Mouse (Mus musculus) heart, adult 2 months (tissue): ENCODE results near the gene Crb1. TPM values are rescaled to one million over a fixed set of nuclear protein-coding genes. Genes with fewer than 3 reads are reported as not detected.

Experiments
- DNase-seq, 2 experiments: peaks; one replicate each; pipeline ENCODE4 v3.0.0; 2021
- H3K27ac ChIP-seq: fragments of 200-600 bp; 2 replicates; pipeline ENCODE4 v1.8.1; 2022
- H3K27me3 ChIP-seq: fragments of 200-500 bp; 2 replicates; pipeline ENCODE4 v1.6.1; 2012; ENCODE audit warnings: mild to moderate bottlenecking, low read length, inconsistent platforms, mixed read lengths; ENCODE audit not compliant: control insufficient read depth, insufficient read depth
- H3K36me3 ChIP-seq: fragments of 200-500 bp; 2 replicates; pipeline ENCODE4 v1.6.1; 2012; ENCODE audit warnings: low read length, inconsistent platforms; ENCODE audit not compliant: control insufficient read depth, insufficient read depth
- H3K4me1 ChIP-seq: fragments of 200-500 bp; 2 replicates; pipeline ENCODE4 v1.6.1; 2011; ENCODE audit warnings: low read length; ENCODE audit not compliant: control insufficient read depth, insufficient read depth
- H3K4me3 ChIP-seq: fragments of 200-600 bp; 2 replicates; pipeline ENCODE4 v1.8.1; 2022
- H3K79me2 ChIP-seq: fragments of 200-500 bp; replicated peaks from 2 replicates; pipeline ENCODE4 v1.6.1; 2012; ENCODE audit warnings: mild to moderate bottlenecking, inconsistent platforms, low read length, moderate library complexity, mixed read lengths; ENCODE audit not compliant: control insufficient read depth, insufficient read depth
- H3K9ac ChIP-seq: fragments of 200-500 bp; 2 replicates; pipeline ENCODE4 v1.6.1; 2012; ENCODE audit warnings: low read depth, mild to moderate bottlenecking, control low read depth, inconsistent platforms, low read length, mixed read lengths
- CTCF ChIP-seq: fragments of 200-600 bp; IDR thresholded peaks from 2 replicates; pipeline ENCODE4 v1.8.1; 2022; ENCODE audit warnings: antibody characterized with exemption, mild to moderate bottlenecking, moderate library complexity
- EP300 ChIP-seq: fragments of 200-500 bp; IDR thresholded peaks from 2 replicates; pipeline ENCODE4 v1.6.1; 2011; ENCODE audit warnings: low read depth, low read length, control low read depth; ENCODE audit not compliant: insufficient read depth
- POLR2A ChIP-seq: fragments of 200-500 bp; IDR thresholded peaks from 2 replicates; pipeline ENCODE4 v1.6.1; 2011; ENCODE audit warnings: mild to moderate bottlenecking, low read depth, low read length, control low read depth; ENCODE audit not compliant: insufficient read depth
- WGBS: fragments of 180-500 bp; shearing (Covaris S2); methylation state at CpG from one replicate; pipeline ENCODE4 v1.1.7; 2018; 5-methylcytosine and 5-hydroxymethylcytosine counted together
- intact Hi-C: fragments of 180-260 bp; cut with DNase I; formaldehyde crosslinking; loops from one replicate; pipeline ENCODE4 v1.15.1; 2025
- polyA plus RNA-seq: library from polyadenylated mRNA; depleted of rRNA; stranded (reverse); fragments of >200 nt; gene quantifications from 2 replicates; pipeline ENCODE4 v1.2.3, GENCODE M21; 2012; rRNA removed
- total RNA-seq, 2 experiments: library from RNA; stranded (reverse); gene quantifications; 2 replicates each; pipeline ENCODE4 v1.2.3; 2021

The Crb1 gene
- total and polyA plus RNA-seq, 3 experiments = 0.10 to 1.4 (median 0.41) TPM

DNA sequence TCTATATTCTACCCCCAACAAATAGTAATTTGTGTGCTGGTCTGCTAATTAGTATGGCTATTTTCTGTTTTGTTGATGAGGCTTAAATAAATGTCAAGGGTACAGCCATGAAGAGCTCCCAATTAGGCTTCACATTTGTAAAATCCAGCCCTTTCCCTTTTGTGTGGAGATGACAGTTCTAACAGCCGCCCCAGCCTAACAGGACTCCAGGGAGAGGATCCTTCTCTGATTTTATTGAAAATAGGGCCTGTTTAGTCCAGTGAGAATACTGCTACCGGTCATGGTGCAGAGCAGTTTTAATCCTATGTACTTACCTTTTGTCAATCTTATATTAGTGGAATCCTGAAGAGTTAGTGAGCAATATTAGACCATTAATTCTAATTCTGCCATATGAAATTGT is 223.9 kb downstream of the Crb1 start:
- TF ChIP-seq POLR2A (no peak), CTCF (no peak), EP300 (no peak)
- H3K27ac ChIP-seq = no peak overlapping the region
- H3K4me3 ChIP-seq = no peak overlapping the region
- H3K36me3 ChIP-seq = no peaks in the 10 kb centered on the region
- DNase-seq = no peak
- 90% methylated on average over 2 of the region's 2 CpGs for WGBS
- H3K27me3 ChIP-seq = no peaks in the 10 kb centered on the region
- H3K79me2 ChIP-seq = no peaks in the 10 kb centered on the region
- H3K4me1 ChIP-seq = no peaks in the 10 kb centered on the region
- no peak overlapping the region for H3K9ac ChIP-seq
- intact Hi-C loops = no loop called here

Other genes with a start within 250 kb of the Crb1 start
- 10 to 100 TPM; 20.5 to 23.4 TPM for gene Zbtb41, start 45.2 kb upstream of the Crb1 start, total RNA-seq
- gene Zbtb41, start 45.2 kb upstream of the Crb1 start, polyA plus RNA-seq = 2.9 and 8.5 TPM in 2 replicates
- gene Aspm, start 77.7 kb upstream of the Crb1 start, total RNA-seq = under 1 TPM; 0.25 to 0.29 TPM
- gene Aspm, start 77.7 kb upstream of the Crb1 start, polyA plus RNA-seq = 0.08 and 0.12 TPM in 2 replicates
- not detected for gene F13b, start 124.6 kb upstream of the Crb1 start, total RNA-seq
- gene F13b, start 124.6 kb upstream of the Crb1 start, polyA plus RNA-seq = not detected in 2 replicates
- gene Cfhr1, start 183.2 kb upstream of the Crb1 start, total RNA-seq = not detected
- not detected in 2 replicates for gene Cfhr1, start 183.2 kb upstream of the Crb1 start, polyA plus RNA-seq